Mouse (Mus musculus): ENCODE data around the gene Rock2. TPM values are rescaled to one million over a fixed set of nuclear protein-coding genes. Genes with fewer than 3 reads are reported as not detected.
A peak's percentile ranks its signal among the peaks of the same experiment; 100 is the strongest.

The Rock2 gene
- polyA plus RNA-seq, 1 experiment from 2014 or later, result 16.5 TPM

DNA sequence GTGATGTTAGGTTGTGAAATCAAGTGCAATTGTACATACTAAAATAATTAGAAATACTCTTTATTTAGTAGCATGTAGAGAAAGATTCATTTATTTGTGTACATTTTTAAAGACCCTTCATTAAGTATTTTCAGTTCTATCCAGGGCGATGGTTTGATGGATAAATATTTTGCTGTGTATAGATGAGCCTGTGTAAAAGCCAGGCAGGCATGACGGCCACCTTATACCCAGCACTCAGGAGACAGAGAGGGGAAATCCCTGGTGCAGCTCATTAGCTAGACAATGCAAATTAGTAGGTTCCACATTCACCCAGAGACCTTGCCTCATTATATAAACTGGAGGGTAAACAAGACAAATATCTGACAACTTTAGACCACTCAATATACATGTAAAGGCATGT lies 68.7 kb downstream of the Rock2 start:
- Histone ChIP-seq H3K27me3 (no peaks in the 10 kb centered on the region), H3K4me1 (replicated peaks) (no peaks in the 10 kb centered on the region), H3K27ac (no peak overlapping the region), H3K4me3 (replicated peaks) (no peak overlapping the region), H3K9me3 (no peaks in the 10 kb centered on the region), H3K36me3 (peaks cover 60% of the 10 kb centered on the region), H3K4me2 (no peak overlapping the region), H3K9ac (replicated peaks) (no peak overlapping the region)
- ATAC-seq (ENCODE audit: insufficient number of reproducible peaks, insufficient read depth, low FRiP score, low TSS enrichment, low read depth), result no peak
- 86% methylated on average over 2 of the region's 2 CpGs for WGBS

DNA sequence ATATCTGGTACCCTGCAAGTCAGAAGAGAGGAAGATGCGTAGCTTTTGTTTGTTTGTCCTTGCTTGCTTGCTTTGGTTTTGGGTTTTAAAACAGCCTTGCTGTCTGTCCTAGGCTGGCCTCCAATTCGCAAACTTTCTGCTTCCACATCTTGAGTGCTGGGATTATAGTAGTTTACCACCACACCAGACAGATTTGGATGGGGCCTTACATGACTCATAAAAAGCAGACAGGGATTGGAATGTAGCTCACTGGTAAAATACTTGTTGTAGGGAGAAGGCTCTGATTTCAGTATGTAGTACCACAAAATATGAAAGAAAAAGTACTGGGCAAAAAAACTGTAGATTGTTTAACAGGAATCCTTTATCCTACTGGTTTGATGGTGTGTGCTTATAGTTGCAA lies 72.1 kb downstream of the Rock2 start:
- H3K4me2 ChIP-seq, result no peak overlapping the region
- no peaks in the 10 kb centered on the region for H3K27me3 ChIP-seq
- peaks cover 57% of the 10 kb centered on the region for H3K36me3 ChIP-seq
- WGBS, result 90% methylated on average over 2 of the region's 2 CpGs
- H3K4me1 ChIP-seq (replicated peaks), result no peaks in the 10 kb centered on the region
- H3K9me3 ChIP-seq, result no peaks in the 10 kb centered on the region
- no peak for ATAC-seq (ENCODE audit: insufficient number of reproducible peaks, insufficient read depth, low FRiP score, low TSS enrichment, low read depth)
- no peak overlapping the region for H3K4me3 ChIP-seq (replicated peaks)
- H3K9ac ChIP-seq (replicated peaks), result no peak overlapping the region
- no peak overlapping the region for H3K27ac ChIP-seq

DNA sequence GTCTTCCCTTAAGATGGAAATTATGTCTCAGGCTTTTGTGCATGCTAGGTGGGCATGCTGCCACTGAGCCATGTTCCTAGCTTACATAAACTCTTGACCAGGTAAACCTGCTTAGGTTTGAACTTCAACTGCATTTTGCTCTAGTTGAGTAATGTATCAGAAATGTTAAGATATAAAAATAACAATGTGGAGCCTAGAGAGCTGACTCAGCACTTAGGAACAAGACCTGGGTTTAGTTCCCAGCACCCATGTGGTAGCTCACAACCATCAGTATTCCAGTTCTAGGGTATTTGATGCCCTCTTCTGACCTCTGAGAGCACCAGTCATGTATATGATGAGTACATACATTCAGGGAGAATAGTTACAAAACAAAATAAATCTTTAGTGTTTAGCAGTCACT lies 82.4 kb downstream of the Rock2 start:
- Histone ChIP-seq H3K27me3 (no peaks in the 10 kb centered on the region), H3K27ac (no peak overlapping the region), H3K36me3 (peaks cover 86% of the 10 kb centered on the region), H3K4me3 (replicated peaks) (no peak overlapping the region), H3K4me2 (no peak overlapping the region), H3K4me1 (replicated peaks) (no peaks in the 10 kb centered on the region), H3K9me3 (no peaks in the 10 kb centered on the region), H3K9ac (replicated peaks) (no peak overlapping the region)
- no peak for ATAC-seq (ENCODE audit: insufficient number of reproducible peaks, insufficient read depth, low FRiP score, low TSS enrichment, low read depth)

DNA sequence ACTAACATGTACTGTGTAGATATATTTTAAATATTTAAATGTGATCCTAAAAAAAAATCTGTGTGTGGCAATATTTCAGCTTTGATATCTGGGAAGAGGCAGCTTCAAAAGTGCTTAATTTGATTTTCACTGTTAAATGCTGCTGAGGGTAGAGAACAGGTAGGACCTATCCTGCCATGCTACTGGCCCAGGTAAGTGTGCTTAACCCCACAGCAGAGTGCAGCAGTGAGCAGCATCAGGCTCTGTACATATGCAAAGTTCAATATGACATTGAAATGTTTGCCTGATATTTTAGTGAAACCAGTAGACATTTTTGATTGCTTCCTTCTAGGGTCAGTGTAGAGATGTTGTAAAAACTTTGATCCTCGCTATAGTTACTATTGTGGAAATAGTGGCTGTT lies 91.1 kb downstream of the Rock2 start:
- Histone ChIP-seq H3K36me3 (peaks cover 35% of the 10 kb centered on the region), H3K27ac (no peak overlapping the region), H3K4me2 (no peak overlapping the region), H3K9me3 (no peaks in the 10 kb centered on the region), H3K27me3 (no peaks in the 10 kb centered on the region), H3K4me1 (replicated peaks) (no peaks in the 10 kb centered on the region), H3K4me3 (replicated peaks) (no peak overlapping the region), H3K9ac (replicated peaks) (no peak overlapping the region)
- no peak for ATAC-seq (ENCODE audit: insufficient number of reproducible peaks, insufficient read depth, low FRiP score, low TSS enrichment, low read depth)
- WGBS, result 91% methylated on average over 1 of the region's 1 CpGs

DNA sequence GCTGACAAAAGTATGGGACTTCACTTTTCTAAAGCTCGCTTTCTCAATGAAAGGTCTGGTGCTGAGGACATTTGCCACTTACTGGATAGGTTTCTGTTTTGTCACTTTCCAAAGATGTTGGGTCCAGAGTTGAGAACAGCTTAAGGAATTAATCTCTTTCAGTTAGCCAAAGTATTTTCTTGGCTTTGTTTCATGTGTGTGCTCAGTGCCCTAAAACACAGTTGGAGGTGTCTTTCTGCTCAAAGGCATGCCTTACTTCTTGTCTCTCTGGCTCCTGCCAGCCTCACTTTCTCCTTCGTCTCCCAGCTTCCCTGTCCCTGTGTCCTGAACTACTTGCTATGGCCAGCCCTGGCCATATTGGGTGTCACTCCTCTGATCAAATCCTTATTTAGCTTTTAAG lies 96.7 kb downstream of the Rock2 start:
- no peak for ATAC-seq (ENCODE audit: insufficient number of reproducible peaks, insufficient read depth, low FRiP score, low TSS enrichment, low read depth)
- WGBS, result 86% methylated on average over 2 of the region's 2 CpGs
- H3K4me2 ChIP-seq, result no peak overlapping the region
- H3K9me3 ChIP-seq, result no peaks in the 10 kb centered on the region
- H3K36me3 ChIP-seq, result peaks cover 17% of the 10 kb centered on the region; the same call in 1 of the 2 replicates
- no peak overlapping the region for H3K9ac ChIP-seq (replicated peaks)
- no peaks in the 10 kb centered on the region for H3K4me1 ChIP-seq (replicated peaks)
- H3K4me3 ChIP-seq (replicated peaks), result no peak overlapping the region
- H3K27me3 ChIP-seq, result no peaks in the 10 kb centered on the region
- H3K27ac ChIP-seq, result no peak overlapping the region

DNA sequence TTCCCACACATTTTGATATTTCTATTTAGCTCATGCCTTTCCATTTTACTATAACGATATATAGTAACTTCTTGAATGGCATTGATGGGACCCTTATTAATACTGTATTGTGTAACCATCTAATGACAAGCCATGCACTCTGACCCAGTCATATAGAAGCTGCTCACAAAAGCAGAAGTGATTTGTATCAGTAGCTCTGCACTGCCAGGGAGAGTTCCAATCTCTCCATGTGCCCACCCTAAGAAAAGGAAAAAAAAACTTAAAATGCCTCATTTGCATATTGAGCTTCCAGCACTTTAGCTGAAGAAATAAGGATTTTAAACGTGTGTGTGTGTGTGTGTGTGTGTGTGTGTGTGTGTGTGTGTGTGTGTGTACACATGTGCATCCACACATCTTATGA lies 97.7 kb downstream of the Rock2 start:
- Histone ChIP-seq H3K9me3 (no peaks in the 10 kb centered on the region), H3K4me2 (no peak overlapping the region), H3K27me3 (peaks cover 6% of the 10 kb centered on the region; the same call in 1 of the 2 replicates), H3K9ac (replicated peaks) (no peak overlapping the region), H3K4me1 (replicated peaks) (no peaks in the 10 kb centered on the region), H3K27ac (no peak overlapping the region), H3K36me3 (peaks cover 10% of the 10 kb centered on the region; the same call in 1 of the 2 replicates), H3K4me3 (replicated peaks) (no peak overlapping the region)
- WGBS, result 85% methylated on average over 2 of the region's 2 CpGs
- ATAC-seq (ENCODE audit: insufficient number of reproducible peaks, insufficient read depth, low FRiP score, low TSS enrichment, low read depth), result no peak

DNA sequence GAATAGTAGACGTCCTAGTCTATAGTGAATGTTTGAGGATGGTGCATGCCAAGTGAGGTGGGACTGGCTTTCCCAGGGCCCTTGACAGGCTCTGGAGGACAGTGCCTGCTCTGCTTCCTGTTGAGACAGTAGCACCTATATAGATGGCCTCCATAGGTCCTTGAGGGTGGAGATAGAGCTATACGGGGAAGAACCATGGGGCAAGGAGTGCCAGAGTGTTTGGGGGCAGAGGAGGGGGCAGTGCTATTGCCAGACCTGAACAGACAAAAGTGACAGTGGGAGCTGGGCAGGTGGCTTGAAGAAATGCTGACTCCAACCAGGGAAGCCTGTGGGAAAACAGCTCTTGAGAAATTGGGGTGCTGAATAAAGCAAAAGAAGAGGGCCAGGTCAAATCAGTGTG lies 99.6 kb downstream of the Rock2 start:
- Histone ChIP-seq H3K4me1 (replicated peaks) (peaks cover 11% of the 10 kb centered on the region), H3K9ac (replicated peaks) (no peak overlapping the region), H3K4me3 (replicated peaks) (no peak overlapping the region), H3K36me3 (peaks cover 10% of the 10 kb centered on the region; the same call in 1 of the 2 replicates), H3K27me3 (peaks cover 26% of the 10 kb centered on the region), H3K9me3 (no peaks in the 10 kb centered on the region), H3K27ac (no peak overlapping the region), H3K4me2 (no peak overlapping the region)
- ATAC-seq (ENCODE audit: insufficient number of reproducible peaks, insufficient read depth, low FRiP score, low TSS enrichment, low read depth), result no peak
- WGBS, result 92% methylated on average over 2 of the region's 2 CpGs

DNA sequence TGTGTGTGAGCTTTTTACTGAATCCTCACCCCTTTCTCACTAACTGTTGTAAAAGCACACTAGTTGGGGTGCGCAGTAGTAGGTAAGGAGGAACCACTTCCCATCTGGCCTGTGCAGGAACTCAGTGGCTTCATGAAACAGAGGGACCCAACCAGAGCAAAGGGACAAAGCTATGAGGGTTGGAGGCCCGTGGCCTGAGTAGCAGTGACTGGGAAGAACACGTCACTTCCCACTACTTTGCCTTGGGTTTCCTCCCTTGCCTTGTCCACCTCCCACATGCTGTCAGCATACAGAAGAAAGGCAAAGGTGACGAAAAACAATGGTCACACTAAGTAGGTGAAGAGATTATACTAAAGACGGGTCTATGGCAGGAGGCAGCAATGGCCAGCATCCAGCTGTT lies 101.6 kb downstream of the Rock2 start:
- Histone ChIP-seq H3K9me3 (no peaks in the 10 kb centered on the region), H3K36me3 (0 out of 2 replicates have a peak, but pooled peaks cover 8% of the 10 kb centered on the region), H3K27me3 (peaks cover 46% of the 10 kb centered on the region), H3K4me1 (replicated peaks) (peaks cover 20% of the 10 kb centered on the region), H3K27ac (no peak overlapping the region), H3K9ac (replicated peaks) (no peak overlapping the region), H3K4me3 (replicated peaks) (no peak overlapping the region), H3K4me2 (no peak overlapping the region)
- 81% methylated on average over 5 of the region's 5 CpGs for WGBS
- ATAC-seq (ENCODE audit: insufficient number of reproducible peaks, insufficient read depth, low FRiP score, low TSS enrichment, low read depth), result no peak

DNA sequence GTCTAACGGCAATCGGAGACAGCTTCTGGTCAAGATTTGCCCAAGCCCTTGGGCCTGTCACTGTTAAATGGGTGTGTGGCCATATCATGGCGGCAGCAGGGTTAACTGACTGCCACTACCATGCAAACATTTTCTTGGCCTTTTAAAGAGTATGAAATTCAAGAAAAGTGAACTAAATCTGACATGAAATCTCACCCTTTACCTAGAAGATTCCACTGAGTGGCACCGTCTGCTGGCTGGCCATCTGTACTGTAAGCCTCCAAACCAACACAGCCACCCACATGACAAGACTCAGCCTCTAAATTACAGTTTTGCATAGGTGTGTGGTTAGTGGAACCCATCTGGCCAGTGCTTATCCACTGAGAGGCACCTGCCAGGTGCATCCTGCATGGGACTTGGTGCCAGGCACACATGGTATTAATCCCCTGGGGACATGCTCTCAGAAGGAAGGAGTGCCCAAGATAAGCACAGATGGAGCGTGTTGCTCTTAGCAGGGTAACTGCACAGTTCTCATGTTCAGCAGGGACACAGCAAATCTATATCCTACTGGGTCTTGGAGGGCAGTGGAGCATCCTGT lies 102.3 kb downstream of the Rock2 start:
- peaks cover 20% of the 10 kb centered on the region for H3K4me1 ChIP-seq (replicated peaks)
- no peak overlapping the region for H3K4me2 ChIP-seq
- H3K27me3 ChIP-seq, result peaks cover 51% of the 10 kb centered on the region
- WGBS, result 85% methylated on average over 5 of the region's 5 CpGs
- 0 out of 2 replicates have a peak, but pooled peaks cover 4% of the 10 kb centered on the region for H3K36me3 ChIP-seq
- H3K4me3 ChIP-seq (replicated peaks), result no peak overlapping the region
- ATAC-seq (ENCODE audit: insufficient number of reproducible peaks, insufficient read depth, low FRiP score, low TSS enrichment, low read depth), result no peak
- no peak overlapping the region for H3K27ac ChIP-seq
- no peaks in the 10 kb centered on the region for H3K9me3 ChIP-seq
- H3K9ac ChIP-seq (replicated peaks), result no peak overlapping the region

DNA sequence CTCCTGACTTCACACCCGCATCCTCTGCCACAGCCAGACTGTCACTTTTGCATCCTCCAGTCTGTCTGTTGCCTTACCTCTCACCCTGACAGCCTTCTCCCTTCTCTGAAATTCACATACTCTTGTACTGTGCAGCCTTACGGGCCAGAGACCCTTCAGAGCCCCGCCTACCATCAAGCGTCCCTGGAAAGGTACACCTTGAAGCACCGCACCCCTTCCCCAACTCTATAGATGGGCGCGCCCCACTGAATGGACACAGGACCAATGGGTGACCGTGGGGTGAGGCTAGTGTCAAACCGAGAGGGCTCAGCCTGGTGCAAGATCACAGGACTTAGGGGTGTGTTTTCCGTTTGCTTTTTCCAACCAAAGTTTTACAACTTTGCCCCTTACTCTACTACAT lies 104.5 kb downstream of the Rock2 start:
- no peak overlapping the region for H3K9ac ChIP-seq (replicated peaks)
- no peak for ATAC-seq (ENCODE audit: insufficient number of reproducible peaks, insufficient read depth, low FRiP score, low TSS enrichment, low read depth)
- peak overlapping the region; percentile 61 for H3K4me3 ChIP-seq (replicated peaks)
- 5% methylated on average over 10 of the region's 10 CpGs for WGBS
- H3K4me2 ChIP-seq, result peak overlapping the region; percentile 89
- no peak overlapping the region for H3K27ac ChIP-seq
- H3K36me3 ChIP-seq, result 0 out of 2 replicates have a peak, but pooled peaks cover 4% of the 10 kb centered on the region
- H3K9me3 ChIP-seq, result no peaks in the 10 kb centered on the region
- H3K4me1 ChIP-seq (replicated peaks), result peaks cover 20% of the 10 kb centered on the region
- H3K27me3 ChIP-seq, result peaks cover 51% of the 10 kb centered on the region

DNA sequence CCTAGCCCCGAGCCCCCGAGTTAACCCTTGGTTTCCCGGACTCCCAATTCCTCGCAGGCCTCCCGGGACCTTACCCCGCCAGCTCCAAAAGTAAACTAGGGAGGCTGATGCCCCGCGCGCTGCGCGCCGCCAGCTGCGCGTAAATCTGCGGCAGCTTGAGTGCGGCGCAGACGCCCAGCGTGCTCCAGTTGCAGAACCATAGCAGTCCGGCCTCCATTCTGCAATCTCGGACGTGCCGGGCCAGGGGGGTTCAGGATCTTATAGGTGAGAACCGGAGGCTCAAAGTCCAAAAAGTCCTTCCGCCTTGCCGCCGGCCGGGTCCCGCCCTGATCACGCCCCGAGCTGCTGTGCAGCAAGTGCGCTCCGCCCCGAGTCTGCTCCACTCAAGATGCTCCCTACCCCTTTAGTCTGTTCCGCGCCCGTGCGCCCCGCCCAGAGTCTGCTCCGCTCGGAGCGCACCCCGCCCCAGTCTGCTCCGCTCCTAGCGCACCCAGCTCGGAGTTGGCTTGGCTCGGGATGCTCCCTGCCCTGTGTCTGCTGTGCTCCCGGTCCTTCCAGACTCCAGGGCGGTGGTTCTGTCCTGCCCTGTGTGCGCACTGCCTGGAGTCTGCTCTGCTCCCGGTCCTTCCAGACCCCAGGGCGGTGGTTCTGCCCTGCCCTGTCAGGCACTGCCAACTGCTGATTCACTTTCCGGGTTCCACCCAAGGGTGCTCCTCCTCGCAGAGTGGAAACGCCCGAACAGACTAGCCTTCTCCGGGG lies 105.2 kb downstream of the Rock2 start, which contains the start of gene Pqlc3:
Gene Pqlc3, minus strand, starts transcription at position 670 of the 759 bp plus-strand sequence.
- Histone ChIP-seq H3K4me3 (replicated peaks) (peak within 1 kb of the TSS; percentile 61), H3K36me3 (0 out of 2 replicates have a peak, but pooled peaks cover 4% of the 10 kb centered on the region), H3K4me1 (replicated peaks) (peaks cover 20% of the 10 kb centered on the region), H3K4me2 (peak within 1 kb of the TSS; percentile 89), H3K27ac (peak within 1 kb of the TSS; percentile 50; the same call in 1 of the 2 replicates), H3K9me3 (no peaks in the 10 kb centered on the region), H3K9ac (replicated peaks) (peak within 1 kb of the TSS; percentile 51), H3K27me3 (peaks cover 51% of the 10 kb centered on the region)
- ATAC-seq (ENCODE audit: insufficient number of reproducible peaks, insufficient read depth, low FRiP score, low TSS enrichment, low read depth), result peak; percentile 85
- under 1% methylated on average over 53 of the region's 57 CpGs for WGBS

Data from limb, embryonic 12.5 days (tissue).